Mouse (Mus musculus): Measurements from ENCODE around the gene Prr15l. TPM values are rescaled to one million over a fixed set of nuclear protein-coding genes. Genes with fewer than 3 reads are reported as not detected.
A peak's percentile ranks its signal among the peaks of the same experiment; 100 is the strongest.

Prr15l gene
- polyA plus RNA-seq, 1 experiment from 2014 or later = 0.53 TPM

GRCm38 (mm10) chr11:96933562-96934276 is 5.8 kb downstream of the Prr15l start:
- no peak for ATAC-seq (ENCODE audit: insufficient number of reproducible peaks, insufficient read depth, low FRiP score, low read depth)
- no peak overlapping the region for H3K27ac ChIP-seq (replicated peaks in 1 of 2; ENCODE audit: control insufficient read depth in 1 of 2, insufficient read depth in 1 of 2, low read depth in 2 of 2, low read length in 2 of 2)
- peaks cover 13 to 14% of the 10 kb centered on the region in 2 experiments for H3K4me1 ChIP-seq (ENCODE audit: control insufficient read depth in 2 of 2, insufficient read depth in 2 of 2, low read length in 2 of 2)
- H3K9me3 ChIP-seq (ENCODE audit: control insufficient read depth, low read length) = no peaks in the 10 kb centered on the region
- no peak overlapping the region for H3K9ac ChIP-seq (ENCODE audit: low read length)
- H3K27me3 ChIP-seq (ENCODE audit: control insufficient read depth, insufficient read depth, low read length) = peaks cover 13% of the 10 kb centered on the region; the same call in 1 of the 2 replicates
- no peak overlapping the region for H3K4me2 ChIP-seq (ENCODE audit: low read length)
- H3K4me3 ChIP-seq (ENCODE audit: control insufficient read depth in 1 of 2, insufficient read depth in 1 of 2, low read depth in 1 of 2, low read length in 2 of 2) = no peak overlapping the region
- 0 out of 2 replicates have a peak, but pooled peaks cover 2% of the 10 kb centered on the region for H3K36me3 ChIP-seq (ENCODE audit: control insufficient read depth, insufficient read depth, low read length)
- WGBS = 84% methylated on average over 13 of the region's 13 CpGs

- Histone ChIP-seq H3K27ac (replicated peaks in 1 of 2; ENCODE audit: control insufficient read depth in 1 of 2, insufficient read depth in 1 of 2, low read depth in 2 of 2, low read length in 2 of 2) (peak overlapping the region; percentile 54 to 83), H3K27me3 (ENCODE audit: control insufficient read depth, insufficient read depth, low read length) (peaks cover 2% of the 10 kb centered on the region; the same call in 1 of the 2 replicates), H3K4me1 (ENCODE audit: control insufficient read depth in 2 of 2, insufficient read depth in 2 of 2, low read length in 2 of 2) (peaks cover 11 to 14% of the 10 kb centered on the region in 2 experiments), H3K36me3 (ENCODE audit: control insufficient read depth, insufficient read depth, low read length) (0 out of 2 replicates have a peak, but pooled peaks cover 7% of the 10 kb centered on the region), H3K9ac (ENCODE audit: low read length) (no peak overlapping the region; the same call in 1 of the 2 replicates), H3K4me3 (ENCODE audit: control insufficient read depth in 1 of 2, insufficient read depth in 1 of 2, low read depth in 1 of 2, low read length in 2 of 2) (no peak overlapping the region), H3K9me3 (ENCODE audit: control insufficient read depth, low read length) (no peaks in the 10 kb centered on the region), H3K4me2 (ENCODE audit: low read length) (peak overlapping the region; percentile 45)
- ATAC-seq (ENCODE audit: insufficient number of reproducible peaks, insufficient read depth, low FRiP score, low read depth) = peak; percentile 83
- 18% methylated on average over 12 of the region's 12 CpGs for WGBS
Measured at GRCm38 (mm10) chr11:96934921-96935356, 7.0 kb downstream of the Prr15l start.

GRCm38 (mm10) chr11:96935872-96936650 is 8.2 kb downstream of the Prr15l start:
- Histone ChIP-seq H3K36me3 (ENCODE audit: control insufficient read depth, insufficient read depth, low read length) (peaks cover 12% of the 10 kb centered on the region; the same call in 1 of the 2 replicates), H3K27ac (replicated peaks in 1 of 2; ENCODE audit: control insufficient read depth in 1 of 2, insufficient read depth in 1 of 2, low read depth in 2 of 2, low read length in 2 of 2) (no peak overlapping the region), H3K4me2 (ENCODE audit: low read length) (no peak overlapping the region), H3K27me3 (ENCODE audit: control insufficient read depth, insufficient read depth, low read length) (no peaks in the 10 kb centered on the region), H3K4me3 (ENCODE audit: control insufficient read depth in 1 of 2, insufficient read depth in 1 of 2, low read depth in 1 of 2, low read length in 2 of 2) (no peak overlapping the region), H3K9me3 (ENCODE audit: control insufficient read depth, low read length) (no peaks in the 10 kb centered on the region), H3K4me1 (ENCODE audit: control insufficient read depth in 2 of 2, insufficient read depth in 2 of 2, low read length in 2 of 2) (peaks cover 11 to 14% of the 10 kb centered on the region in 2 experiments), H3K9ac (ENCODE audit: low read length) (no peak overlapping the region)
- no peak for ATAC-seq (ENCODE audit: insufficient number of reproducible peaks, insufficient read depth, low FRiP score, low read depth)
- WGBS = 81% methylated on average over 9 of the region's 9 CpGs

- Histone ChIP-seq H3K4me1 (ENCODE audit: control insufficient read depth in 2 of 2, insufficient read depth in 2 of 2, low read length in 2 of 2) (peaks cover 8 to 14% of the 10 kb centered on the region in 2 experiments), H3K27ac (replicated peaks in 1 of 2; ENCODE audit: control insufficient read depth in 1 of 2, insufficient read depth in 1 of 2, low read depth in 2 of 2, low read length in 2 of 2) (no peak overlapping the region), H3K9me3 (ENCODE audit: control insufficient read depth, low read length) (no peaks in the 10 kb centered on the region), H3K9ac (ENCODE audit: low read length) (no peak overlapping the region), H3K27me3 (ENCODE audit: control insufficient read depth, insufficient read depth, low read length) (no peaks in the 10 kb centered on the region), H3K4me2 (ENCODE audit: low read length) (no peak overlapping the region), H3K36me3 (ENCODE audit: control insufficient read depth, insufficient read depth, low read length) (peaks cover 12% of the 10 kb centered on the region; the same call in 1 of the 2 replicates), H3K4me3 (ENCODE audit: control insufficient read depth in 1 of 2, insufficient read depth in 1 of 2, low read depth in 1 of 2, low read length in 2 of 2) (no peak overlapping the region)
- 50% methylated on average over 10 of the region's 10 CpGs for WGBS
- ATAC-seq (ENCODE audit: insufficient number of reproducible peaks, insufficient read depth, low FRiP score, low read depth) = no peak
Measured at GRCm38 (mm10) chr11:96937549-96938425, 9.9 kb downstream of the Prr15l start.

GRCm38 (mm10) chr11:96938426-96938800 is 10.5 kb downstream of the Prr15l start:
- no peak overlapping the region for H3K4me3 ChIP-seq (ENCODE audit: control insufficient read depth in 1 of 2, insufficient read depth in 1 of 2, low read depth in 1 of 2, low read length in 2 of 2)
- 81% methylated on average over 6 of the region's 6 CpGs for WGBS
- H3K4me1 ChIP-seq (ENCODE audit: control insufficient read depth in 2 of 2, insufficient read depth in 2 of 2, low read length in 2 of 2) = peaks cover 9 to 18% of the 10 kb centered on the region in 2 experiments
- H3K9me3 ChIP-seq (ENCODE audit: control insufficient read depth, low read length) = no peaks in the 10 kb centered on the region
- ATAC-seq (ENCODE audit: insufficient number of reproducible peaks, insufficient read depth, low FRiP score, low read depth) = no peak
- peaks cover 12% of the 10 kb centered on the region; the same call in 1 of the 2 replicates for H3K36me3 ChIP-seq (ENCODE audit: control insufficient read depth, insufficient read depth, low read length)
- no peak overlapping the region for H3K9ac ChIP-seq (ENCODE audit: low read length)
- H3K27me3 ChIP-seq (ENCODE audit: control insufficient read depth, insufficient read depth, low read length) = no peaks in the 10 kb centered on the region
- H3K4me2 ChIP-seq (ENCODE audit: low read length) = no peak overlapping the region
- H3K27ac ChIP-seq (replicated peaks in 1 of 2; ENCODE audit: control insufficient read depth in 1 of 2, insufficient read depth in 1 of 2, low read depth in 2 of 2, low read length in 2 of 2) = no peak overlapping the region

- Histone ChIP-seq H3K4me1 (ENCODE audit: control insufficient read depth in 2 of 2, insufficient read depth in 2 of 2, low read length in 2 of 2) (peaks cover 7 to 11% of the 10 kb centered on the region in 2 experiments), H3K27ac (replicated peaks in 1 of 2; ENCODE audit: control insufficient read depth in 1 of 2, insufficient read depth in 1 of 2, low read depth in 2 of 2, low read length in 2 of 2) (no peak overlapping the region), H3K9me3 (ENCODE audit: control insufficient read depth, low read length) (no peaks in the 10 kb centered on the region), H3K27me3 (ENCODE audit: control insufficient read depth, insufficient read depth, low read length) (no peaks in the 10 kb centered on the region), H3K4me3 (ENCODE audit: control insufficient read depth in 1 of 2, insufficient read depth in 1 of 2, low read depth in 1 of 2, low read length in 2 of 2) (no peak overlapping the region), H3K36me3 (ENCODE audit: control insufficient read depth, insufficient read depth, low read length) (peaks cover 12% of the 10 kb centered on the region; the same call in 1 of the 2 replicates), H3K9ac (ENCODE audit: low read length) (no peak overlapping the region), H3K4me2 (ENCODE audit: low read length) (no peak overlapping the region)
- ATAC-seq (ENCODE audit: insufficient number of reproducible peaks, insufficient read depth, low FRiP score, low read depth) = no peak
- 70% methylated on average over 16 of the region's 16 CpGs for WGBS
Measured at GRCm38 (mm10) chr11:96940578-96941465, 12.9 kb downstream of the Prr15l start.
